Mouse (Mus musculus) megakaryocyte, adult 5-6 weeks (primary cell): ENCODE measurements at regions not wholly inside any gene's neighbourhood (a gene's known extent, or its start where the extent isn't known, plus 50 kb on each side); places are given as distances from the start of the nearest gene placed in this dataset.

Experiments used
- ATAC-seq: 2 replicates; pipeline ENCODE4 v1.8.0; 2016; ENCODE audit warnings: mild to moderate bottlenecking, inconsistent platforms; ENCODE audit not compliant: poor library complexity, severe bottlenecking

- no peak for ATAC-seq
Observed at GRCm38 (mm10) chr3:14952169-14952729, 66.2 kb downstream of the Car2 start.

GRCm38 (mm10) chr3:14952951-14953350 lies 66.9 kb downstream of the Car2 start:
- no peak for ATAC-seq

- ATAC-seq, result no peak
Observed at GRCm38 (mm10) chr3:14957481-14957880, 71.4 kb downstream of the Car2 start.

GRCm38 (mm10) chr3:14958277-14958676 lies 72.2 kb downstream of the Car2 start:
- no peak for ATAC-seq

- ATAC-seq, result peak; percentile 63
Observed at GRCm38 (mm10) chr3:14959586-14959985, 73.5 kb downstream of the Car2 start.

GRCm38 (mm10) chr3:14964795-14965194 lies 78.7 kb downstream of the Car2 start:
- ATAC-seq, result no peak

- no peak for ATAC-seq
Observed at GRCm38 (mm10) chr3:14965438-14966044, 79.5 kb downstream of the Car2 start.

GRCm38 (mm10) chr3:14967235-14967634 lies 81.2 kb downstream of the Car2 start:
- ATAC-seq, result no peak

- no peak for ATAC-seq
Observed at GRCm38 (mm10) chr3:14968345-14968744, 82.3 kb downstream of the Car2 start.

GRCm38 (mm10) chr3:14969698-14970097 lies 83.6 kb downstream of the Car2 start:
- ATAC-seq, result no peak

GRCm38 (mm10) chr3:14971647-14972046 lies 85.6 kb downstream of the Car2 start:
- no peak for ATAC-seq

- ATAC-seq, result no peak
Observed at GRCm38 (mm10) chr3:14974758-14975157, 88.7 kb downstream of the Car2 start.

GRCm38 (mm10) chr3:14975203-14975602 lies 89.1 kb downstream of the Car2 start:
- ATAC-seq, result no peak

- ATAC-seq, result peak; percentile 51
Observed at GRCm38 (mm10) chr3:14979116-14979613, 93.1 kb downstream of the Car2 start.

- no peak for ATAC-seq
Observed at GRCm38 (mm10) chr3:14989635-14990034, 103.6 kb downstream of the Car2 start.

GRCm38 (mm10) chr3:14993936-14994335 lies 107.9 kb downstream of the Car2 start:
- ATAC-seq, result no peak

- no peak for ATAC-seq
Observed at GRCm38 (mm10) chr3:14997241-14997640, 111.2 kb downstream of the Car2 start.

GRCm38 (mm10) chr3:14998521-14998920 lies 112.4 kb downstream of the Car2 start:
- ATAC-seq, result no peak

- ATAC-seq, result no peak
Observed at GRCm38 (mm10) chr3:14999411-14999810, 113.3 kb downstream of the Car2 start.

GRCm38 (mm10) chr3:14999914-15000313 lies 113.8 kb downstream of the Car2 start:
- ATAC-seq, result no peak

- no peak for ATAC-seq
Observed at GRCm38 (mm10) chr3:15000657-15001056, 114.6 kb downstream of the Car2 start.

- ATAC-seq, result no peak
Observed at GRCm38 (mm10) chr3:15007821-15008220, 121.7 kb downstream of the Car2 start.

GRCm38 (mm10) chr3:15008501-15008900 lies 122.4 kb downstream of the Car2 start:
- ATAC-seq, result no peak
